Mouse (Mus musculus): Measurements from ENCODE around the gene 4930451I11Rik. TPM values are rescaled to one million over a fixed set of nuclear protein-coding genes. Genes with fewer than 3 reads are reported as not detected.

Gene 4930451I11Rik
- polyA plus RNA-seq, 2 experiments: not detected

DNA sequence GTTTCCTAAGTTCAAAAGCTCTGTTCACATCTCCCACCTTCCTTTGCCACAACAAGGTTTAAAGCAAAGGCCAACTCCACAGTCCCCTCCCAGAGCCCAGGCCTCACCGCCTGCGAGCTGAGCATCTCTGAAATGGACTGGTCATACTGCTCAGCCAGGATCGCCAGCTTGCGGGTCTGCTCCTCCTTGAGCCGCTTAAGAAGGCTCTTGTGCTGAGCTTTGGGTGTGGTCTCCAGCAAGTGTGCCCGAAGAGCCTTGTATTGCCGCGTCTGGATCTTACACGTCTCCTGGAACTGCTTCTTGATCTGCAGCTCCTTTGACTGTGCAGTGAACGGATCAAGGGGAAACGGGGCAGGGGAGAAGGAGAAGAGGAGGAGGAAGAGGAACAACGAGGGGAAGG is 36.6 kb upstream of the 4930451I11Rik start:
- DNase-seq (ENCODE audit: low spot score) (no peak), ATAC-seq (ENCODE audit: low FRiP score, low read depth) (no peak)
- Histone ChIP-seq H3K4me2 (replicated peaks; ENCODE audit: low read depth, low read length, severe bottlenecking) (no peak overlapping the region), H3K9ac (ENCODE audit: low read depth, low read length, severe bottlenecking) (no peak overlapping the region), H3K4me1 (ENCODE audit: control insufficient read depth, insufficient read depth, low read length) (peaks cover 9% of the 10 kb centered on the region), H3K9me3 (ENCODE audit: control insufficient read depth, low read length) (no peaks in the 10 kb centered on the region), H3K36me3 (ENCODE audit: control insufficient read depth, insufficient read depth, low read length) (peaks cover 93% of the 10 kb centered on the region), H3K27ac (replicated peaks; ENCODE audit: low read depth, low read length) (no peak overlapping the region), H3K27me3 (ENCODE audit: control insufficient read depth, insufficient read depth, low read length) (no peaks in the 10 kb centered on the region), H3K4me3 (replicated peaks; ENCODE audit: low read length) (no peak overlapping the region)
- TF ChIP-seq POLR2A (IDR thresholded peaks at IDR 0.05; ENCODE audit: borderline replicate concordance, extremely low read depth, insufficient read depth, insufficient read length): no peak
- WGBS: 88% methylated on average over 12 of the region's 12 CpGs

DNA sequence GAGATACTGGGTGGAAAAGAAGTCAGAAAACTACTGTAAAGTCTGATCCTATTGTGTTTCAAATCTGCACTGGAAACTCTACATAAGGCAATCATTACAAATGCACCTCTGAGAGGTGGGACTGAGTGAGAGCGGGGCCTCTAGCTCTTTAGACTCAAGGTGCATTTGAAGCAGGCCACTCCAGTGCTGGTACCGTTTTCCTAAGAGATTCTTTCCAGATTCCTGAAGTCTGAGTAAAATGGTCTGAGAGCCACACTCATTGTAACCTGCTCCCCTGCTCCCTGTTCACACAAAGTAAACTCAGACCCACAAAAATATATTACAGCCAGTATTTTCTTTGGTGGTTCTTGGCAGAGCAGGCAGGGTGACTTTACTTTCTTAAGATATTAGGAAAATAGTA is 36.1 kb upstream of the 4930451I11Rik start:
- ATAC-seq (ENCODE audit: low FRiP score, low read depth): no peak
- H3K4me1 ChIP-seq (ENCODE audit: control insufficient read depth, insufficient read depth, low read length): peaks cover 13% of the 10 kb centered on the region
- TF ChIP-seq POLR2A (IDR thresholded peaks at IDR 0.05; ENCODE audit: borderline replicate concordance, extremely low read depth, insufficient read depth, insufficient read length): no peak
- 98% methylated on average over 2 of the region's 2 CpGs for WGBS
- H3K4me3 ChIP-seq (replicated peaks; ENCODE audit: low read length): no peak overlapping the region
- H3K4me2 ChIP-seq (replicated peaks; ENCODE audit: low read depth, low read length, severe bottlenecking): no peak overlapping the region
- DNase-seq (ENCODE audit: low spot score): no peak
- H3K27me3 ChIP-seq (ENCODE audit: control insufficient read depth, insufficient read depth, low read length): no peaks in the 10 kb centered on the region
- H3K36me3 ChIP-seq (ENCODE audit: control insufficient read depth, insufficient read depth, low read length): peaks cover 88% of the 10 kb centered on the region
- H3K9me3 ChIP-seq (ENCODE audit: control insufficient read depth, low read length): no peaks in the 10 kb centered on the region
- no peak overlapping the region for H3K9ac ChIP-seq (ENCODE audit: low read depth, low read length, severe bottlenecking)
- no peak overlapping the region for H3K27ac ChIP-seq (replicated peaks; ENCODE audit: low read depth, low read length)

DNA sequence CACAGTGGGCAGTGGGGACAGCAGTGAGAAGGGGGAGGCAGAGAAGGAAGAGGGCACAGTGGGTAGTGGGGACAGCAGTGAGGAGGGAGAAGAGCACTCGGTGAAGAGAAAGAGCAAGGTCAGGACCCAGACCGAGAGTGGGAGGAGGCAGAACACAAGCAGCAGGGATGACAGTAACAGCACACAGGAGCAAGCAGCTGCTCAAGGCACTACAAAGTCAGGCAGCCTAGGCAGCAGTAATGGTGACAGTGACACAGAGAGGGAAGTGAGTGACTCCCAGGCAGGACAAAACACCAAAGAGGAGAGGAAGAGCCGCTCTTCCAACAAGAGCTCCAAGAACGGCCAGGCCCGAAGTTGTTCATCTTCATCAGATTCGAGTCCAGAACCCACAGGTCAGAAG is 32.4 kb upstream of the 4930451I11Rik start:
- Histone ChIP-seq H3K27ac (replicated peaks; ENCODE audit: low read depth, low read length) (no peak overlapping the region), H3K4me3 (replicated peaks; ENCODE audit: low read length) (no peak overlapping the region), H3K27me3 (ENCODE audit: control insufficient read depth, insufficient read depth, low read length) (no peaks in the 10 kb centered on the region), H3K9ac (ENCODE audit: low read depth, low read length, severe bottlenecking) (0 out of 2 replicates have a peak overlapping the region, but pooled peaks have one; percentile 76), H3K36me3 (ENCODE audit: control insufficient read depth, insufficient read depth, low read length) (peaks cover 62% of the 10 kb centered on the region), H3K9me3 (ENCODE audit: control insufficient read depth, low read length) (no peaks in the 10 kb centered on the region), H3K4me1 (ENCODE audit: control insufficient read depth, insufficient read depth, low read length) (peaks cover 19% of the 10 kb centered on the region), H3K4me2 (replicated peaks; ENCODE audit: low read depth, low read length, severe bottlenecking) (peak overlapping the region; percentile 91)
- TF ChIP-seq POLR2A (IDR thresholded peaks at IDR 0.05; ENCODE audit: borderline replicate concordance, extremely low read depth, insufficient read depth, insufficient read length): no peak
- ATAC-seq (ENCODE audit: low FRiP score, low read depth): no peak
- no peak for DNase-seq (ENCODE audit: low spot score)
- WGBS: 72% methylated on average over 6 of the region's 6 CpGs

DNA sequence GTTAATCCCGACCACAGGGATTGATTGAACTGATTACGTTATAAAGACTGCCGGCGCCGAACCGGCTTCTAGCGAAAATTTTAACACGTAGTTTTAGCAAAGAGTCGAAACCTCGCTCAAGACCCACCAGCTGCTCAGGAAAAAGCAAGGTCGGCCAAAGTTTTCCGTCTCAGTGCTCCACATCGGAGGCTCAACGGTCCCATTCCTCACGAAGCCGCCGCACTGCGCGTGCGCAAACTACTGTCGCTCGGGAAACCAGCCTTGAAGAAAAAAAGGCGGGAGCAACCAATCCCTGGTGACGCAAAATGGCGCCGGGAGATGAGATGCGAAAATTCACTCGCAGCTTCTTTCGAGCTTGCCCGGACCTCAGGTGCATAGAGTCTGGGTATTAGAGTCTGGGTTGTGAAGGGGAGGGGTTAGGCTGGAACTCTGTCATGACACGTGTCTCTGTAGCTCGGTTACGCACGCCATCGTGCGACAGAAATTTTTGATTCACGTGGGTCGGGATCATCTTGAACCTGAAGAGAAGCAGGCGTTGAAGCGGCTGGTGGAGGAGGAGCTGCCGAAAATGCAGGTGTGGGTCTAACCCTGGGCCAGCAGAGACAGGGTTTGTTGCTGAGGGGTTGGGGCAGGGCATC is 30.8 kb upstream of the 4930451I11Rik start, which contains the start of gene Ino80e:
Gene Ino80e, minus strand, starts transcription at position 231 of the 638 bp plus-strand sequence.
- Histone ChIP-seq H3K27me3 (ENCODE audit: control insufficient read depth, insufficient read depth, low read length) (no peaks in the 10 kb centered on the region), H3K4me1 (ENCODE audit: control insufficient read depth, insufficient read depth, low read length) (peaks cover 19% of the 10 kb centered on the region), H3K4me3 (replicated peaks; ENCODE audit: low read length) (peak within 1 kb of the TSS; percentile 77), H3K4me2 (replicated peaks; ENCODE audit: low read depth, low read length, severe bottlenecking) (peak within 1 kb of the TSS; percentile 91), H3K36me3 (ENCODE audit: control insufficient read depth, insufficient read depth, low read length) (peaks cover 60% of the 10 kb centered on the region), H3K9me3 (ENCODE audit: control insufficient read depth, low read length) (no peaks in the 10 kb centered on the region), H3K9ac (ENCODE audit: low read depth, low read length, severe bottlenecking) (peak within 1 kb of the TSS; percentile 76), H3K27ac (replicated peaks; ENCODE audit: low read depth, low read length) (peak within 1 kb of the TSS; percentile 79)
- peak; percentile 57; the same call in 1 of the 2 replicates for TF ChIP-seq POLR2A (IDR thresholded peaks at IDR 0.05; ENCODE audit: borderline replicate concordance, extremely low read depth, insufficient read depth, insufficient read length)
- ATAC-seq (ENCODE audit: low FRiP score, low read depth) (peak; percentile 81), DNase-seq (ENCODE audit: low spot score) (peak; percentile 98)
- under 1% methylated on average over 41 of the region's 41 CpGs for WGBS

DNA sequence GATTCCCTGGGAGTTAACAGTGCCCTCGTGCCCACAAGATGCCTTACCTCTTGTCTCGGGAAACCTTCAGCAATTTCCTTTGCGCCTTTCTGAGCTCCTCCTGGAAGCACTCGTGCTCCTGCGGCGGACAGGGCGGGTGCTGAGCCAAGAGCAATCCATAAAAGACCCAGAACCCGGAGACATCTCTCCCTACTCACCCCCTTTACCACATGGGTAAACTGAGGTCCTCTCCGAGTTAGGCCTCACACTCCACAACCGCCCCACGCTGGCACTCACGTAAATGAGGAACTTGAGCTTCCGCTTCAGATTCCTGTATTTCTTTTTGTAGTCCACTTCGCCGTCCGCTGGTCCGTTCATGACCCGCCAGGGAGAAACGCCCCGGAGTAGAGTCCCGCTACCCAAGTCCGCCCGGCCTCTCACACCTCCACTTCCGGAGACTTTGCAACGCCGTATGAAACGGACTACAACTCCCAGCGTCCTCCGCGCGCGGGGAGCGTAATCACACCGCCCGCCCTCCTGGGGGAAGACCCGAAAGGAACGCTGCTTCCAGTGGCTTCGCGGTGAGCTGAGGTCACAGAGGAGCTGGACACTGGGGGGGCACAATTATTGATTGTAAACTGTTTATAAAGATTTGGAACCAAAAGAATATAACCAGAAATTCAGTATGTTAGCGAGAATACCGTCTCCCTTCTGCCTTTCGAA is 30.1 kb upstream of the 4930451I11Rik start, which contains the start of gene Hirip3:
Gene Hirip3, plus strand, starts transcription at position 544 of the 702 bp plus-strand sequence.
- 3% methylated on average over 42 of the region's 42 CpGs for WGBS
- Histone ChIP-seq H3K27ac (replicated peaks; ENCODE audit: low read depth, low read length) (peak within 1 kb of the TSS; percentile 79), H3K4me3 (replicated peaks; ENCODE audit: low read length) (peak within 1 kb of the TSS; percentile 77), H3K4me1 (ENCODE audit: control insufficient read depth, insufficient read depth, low read length) (peaks cover 19% of the 10 kb centered on the region), H3K9me3 (ENCODE audit: control insufficient read depth, low read length) (no peaks in the 10 kb centered on the region), H3K36me3 (ENCODE audit: control insufficient read depth, insufficient read depth, low read length) (peaks cover 60% of the 10 kb centered on the region), H3K9ac (ENCODE audit: low read depth, low read length, severe bottlenecking) (peak within 1 kb of the TSS; percentile 76), H3K27me3 (ENCODE audit: control insufficient read depth, insufficient read depth, low read length) (no peaks in the 10 kb centered on the region), H3K4me2 (replicated peaks; ENCODE audit: low read depth, low read length, severe bottlenecking) (peak within 1 kb of the TSS; percentile 91)
- DNase-seq (ENCODE audit: low spot score): peak; percentile 96
- ATAC-seq (ENCODE audit: low FRiP score, low read depth): peak; percentile 92
- peak; percentile 58; the same call in 1 of the 2 replicates for TF ChIP-seq POLR2A (IDR thresholded peaks at IDR 0.05; ENCODE audit: borderline replicate concordance, extremely low read depth, insufficient read depth, insufficient read length)

Data from limb, embryonic 14.5 days (tissue).